Mouse (Mus musculus): ENCODE measurements at regions not wholly inside any gene's neighbourhood (a gene's known extent, or its start where the extent isn't known, plus 50 kb on each side); places are given as distances from the start of the nearest gene placed in this dataset.
"Not testable (repeated sequence)": the region's sequence is repeated elsewhere in the genome, so short reads cannot be mapped to it uniquely, and the experiment has no call there.

- peaks cover 3% of the 10 kb centered on the region; the same call in 1 of the 2 replicates for H3K4me1 ChIP-seq (ENCODE audit: control insufficient read depth, insufficient read depth, low read length)
- H3K4me3 ChIP-seq (ENCODE audit: control insufficient read depth, low read depth, low read length): no peak overlapping the region
- TF ChIP-seq CTCF (IDR thresholded peaks at IDR 0.05; ENCODE audit: control insufficient read depth, insufficient read depth, insufficient replicate concordance, low read depth, low read length): no peak
- no peak overlapping the region for H3K27ac ChIP-seq (ENCODE audit: control insufficient read depth, insufficient read depth, low read depth, low read length)
- H3K36me3 ChIP-seq (ENCODE audit: control insufficient read depth, insufficient read depth, low read length): no peaks in the 10 kb centered on the region
- H3K27me3 ChIP-seq (ENCODE audit: control insufficient read depth, insufficient read depth, low read length): no peaks in the 10 kb centered on the region
Observed at GRCm38 (mm10) chr13:52283456-52283855, 247.6 kb downstream of the Diras2 start.

DNA sequence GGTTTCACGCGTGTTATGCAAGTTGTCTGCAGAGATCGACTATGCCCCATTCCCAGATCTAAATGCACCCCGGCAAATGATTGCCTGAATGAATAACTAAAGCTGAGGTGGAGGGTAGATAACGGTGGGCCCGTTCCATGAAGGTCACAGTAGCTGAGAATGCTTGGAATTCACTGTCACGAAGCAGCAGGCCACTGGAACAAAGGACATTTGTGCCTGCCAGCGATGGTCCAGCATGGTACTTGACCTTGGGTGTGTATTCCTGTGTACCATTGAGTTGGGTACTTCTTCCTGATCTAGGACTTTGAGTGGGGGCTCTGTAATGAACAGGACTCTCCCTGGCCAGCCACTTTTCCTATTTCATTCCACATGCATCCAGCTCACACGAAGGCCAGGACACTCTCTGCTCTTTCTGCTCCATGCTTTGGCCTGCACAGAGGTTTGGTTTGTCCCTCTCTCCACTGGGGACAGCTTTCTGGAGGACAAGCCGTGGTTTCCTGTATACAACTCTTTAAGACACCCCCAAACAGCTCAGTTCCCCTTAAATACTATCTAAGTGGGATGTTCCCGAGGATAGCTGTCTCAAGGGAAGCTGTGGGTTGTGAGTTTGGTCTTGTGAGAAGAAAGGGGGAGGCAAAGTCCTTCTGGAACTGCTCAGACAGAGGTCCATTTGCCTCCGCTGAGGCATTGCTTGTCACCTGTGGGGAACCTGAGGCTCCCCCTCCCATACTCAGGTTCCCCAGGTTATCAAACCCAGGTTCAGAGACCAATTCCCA, 246.9 kb downstream of the Diras2 start:
- no peak overlapping the region for H3K4me3 ChIP-seq (ENCODE audit: control insufficient read depth, low read depth, low read length)
- no peak overlapping the region for H3K27ac ChIP-seq (ENCODE audit: control insufficient read depth, insufficient read depth, low read depth, low read length)
- H3K4me1 ChIP-seq (ENCODE audit: control insufficient read depth, insufficient read depth, low read length): peaks cover 3% of the 10 kb centered on the region; the same call in 1 of the 2 replicates
- no peaks in the 10 kb centered on the region for H3K36me3 ChIP-seq (ENCODE audit: control insufficient read depth, insufficient read depth, low read length)
- no peaks in the 10 kb centered on the region for H3K27me3 ChIP-seq (ENCODE audit: control insufficient read depth, insufficient read depth, low read length)
- no peak for TF ChIP-seq POLR2A (IDR thresholded peaks at IDR 0.05; ENCODE audit: control insufficient read depth, low read depth, low read length)
- TF ChIP-seq CTCF (IDR thresholded peaks at IDR 0.05; ENCODE audit: control insufficient read depth, insufficient read depth, insufficient replicate concordance, low read depth, low read length): no peak

DNA sequence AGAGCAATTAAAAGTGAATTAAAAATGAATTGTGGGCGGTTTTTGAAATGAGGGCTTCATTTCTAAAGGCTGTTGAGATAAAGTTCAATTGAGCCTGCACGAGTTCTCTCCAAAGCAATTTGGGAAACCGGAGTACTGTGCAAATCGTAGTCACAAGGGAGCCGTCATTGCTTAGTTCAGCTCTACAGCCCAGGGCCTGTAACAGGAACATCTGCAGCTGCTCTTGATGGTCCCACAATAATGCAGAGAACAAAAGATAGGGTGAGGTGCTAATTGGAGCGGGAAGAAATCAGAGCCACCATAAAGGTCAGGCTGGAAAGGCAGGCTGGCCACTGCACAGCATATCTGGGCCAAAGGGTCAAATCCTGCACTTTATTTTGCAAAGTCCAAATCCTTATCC, 242.7 kb downstream of the Diras2 start:
- Histone ChIP-seq H3K36me3 (ENCODE audit: control insufficient read depth, insufficient read depth, low read length) (no peaks in the 10 kb centered on the region), H3K4me3 (ENCODE audit: control insufficient read depth, low read depth, low read length) (no peak overlapping the region), H3K4me1 (ENCODE audit: control insufficient read depth, insufficient read depth, low read length) (peaks cover 2% of the 10 kb centered on the region; the same call in 1 of the 2 replicates), H3K27ac (ENCODE audit: control insufficient read depth, insufficient read depth, low read depth, low read length) (no peak overlapping the region), H3K27me3 (ENCODE audit: control insufficient read depth, insufficient read depth, low read length) (no peaks in the 10 kb centered on the region)
- no peak for TF ChIP-seq CTCF (IDR thresholded peaks at IDR 0.05; ENCODE audit: control insufficient read depth, insufficient read depth, insufficient replicate concordance, low read depth, low read length)
- TF ChIP-seq POLR2A (IDR thresholded peaks at IDR 0.05; ENCODE audit: control insufficient read depth, low read depth, low read length): no peak

GRCm38 (mm10) chr13:52295847-52296246, 235.2 kb downstream of the Diras2 start:
- no peak overlapping the region for H3K4me3 ChIP-seq (ENCODE audit: control insufficient read depth, low read depth, low read length)
- no peaks in the 10 kb centered on the region for H3K27me3 ChIP-seq (ENCODE audit: control insufficient read depth, insufficient read depth, low read length)
- no peaks in the 10 kb centered on the region for H3K4me1 ChIP-seq (ENCODE audit: control insufficient read depth, insufficient read depth, low read length)
- TF ChIP-seq POLR2A (IDR thresholded peaks at IDR 0.05; ENCODE audit: control insufficient read depth, low read depth, low read length) (no peak), CTCF (IDR thresholded peaks at IDR 0.05; ENCODE audit: control insufficient read depth, insufficient read depth, insufficient replicate concordance, low read depth, low read length) (no peak)
- no peaks in the 10 kb centered on the region for H3K36me3 ChIP-seq (ENCODE audit: control insufficient read depth, insufficient read depth, low read length)
- no peak overlapping the region for H3K27ac ChIP-seq (ENCODE audit: control insufficient read depth, insufficient read depth, low read depth, low read length)

- Histone ChIP-seq H3K36me3 (ENCODE audit: control insufficient read depth, insufficient read depth, low read length) (no peaks in the 10 kb centered on the region), H3K27me3 (ENCODE audit: control insufficient read depth, insufficient read depth, low read length) (no peaks in the 10 kb centered on the region), H3K27ac (ENCODE audit: control insufficient read depth, insufficient read depth, low read depth, low read length) (no peak overlapping the region), H3K4me3 (ENCODE audit: control insufficient read depth, low read depth, low read length) (no peak overlapping the region), H3K4me1 (ENCODE audit: control insufficient read depth, insufficient read depth, low read length) (no peaks in the 10 kb centered on the region)
- TF ChIP-seq POLR2A (IDR thresholded peaks at IDR 0.05; ENCODE audit: control insufficient read depth, low read depth, low read length) (no peak), CTCF (IDR thresholded peaks at IDR 0.05; ENCODE audit: control insufficient read depth, insufficient read depth, insufficient replicate concordance, low read depth, low read length) (no peak)
Observed at GRCm38 (mm10) chr13:52296541-52297276, 234.4 kb downstream of the Diras2 start.

DNA sequence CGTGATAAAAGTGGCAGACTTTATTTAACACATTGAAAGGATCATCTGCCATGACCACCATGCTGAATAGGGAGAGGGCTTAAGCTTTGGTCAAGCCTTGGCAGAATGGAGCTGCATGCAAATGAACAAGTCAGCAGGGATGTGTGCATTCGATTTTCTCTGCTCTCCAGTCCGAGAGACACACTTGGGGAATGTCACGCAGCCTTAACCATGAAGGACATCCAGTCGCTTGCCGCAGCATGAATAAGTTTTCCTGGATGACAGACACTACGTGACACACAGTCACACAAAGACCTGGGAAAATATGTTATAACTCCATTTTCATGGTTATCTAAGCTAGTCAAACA, 233.8 kb downstream of the Diras2 start:
- no peaks in the 10 kb centered on the region for H3K27me3 ChIP-seq (ENCODE audit: control insufficient read depth, insufficient read depth, low read length)
- no peaks in the 10 kb centered on the region for H3K4me1 ChIP-seq (ENCODE audit: control insufficient read depth, insufficient read depth, low read length)
- no peaks in the 10 kb centered on the region for H3K36me3 ChIP-seq (ENCODE audit: control insufficient read depth, insufficient read depth, low read length)
- TF ChIP-seq CTCF (IDR thresholded peaks at IDR 0.05; ENCODE audit: control insufficient read depth, insufficient read depth, insufficient replicate concordance, low read depth, low read length): no peak
- no peak for TF ChIP-seq POLR2A (IDR thresholded peaks at IDR 0.05; ENCODE audit: control insufficient read depth, low read depth, low read length)
- no peak overlapping the region for H3K27ac ChIP-seq (ENCODE audit: control insufficient read depth, insufficient read depth, low read depth, low read length)
- no peak overlapping the region for H3K4me3 ChIP-seq (ENCODE audit: control insufficient read depth, low read depth, low read length)

DNA sequence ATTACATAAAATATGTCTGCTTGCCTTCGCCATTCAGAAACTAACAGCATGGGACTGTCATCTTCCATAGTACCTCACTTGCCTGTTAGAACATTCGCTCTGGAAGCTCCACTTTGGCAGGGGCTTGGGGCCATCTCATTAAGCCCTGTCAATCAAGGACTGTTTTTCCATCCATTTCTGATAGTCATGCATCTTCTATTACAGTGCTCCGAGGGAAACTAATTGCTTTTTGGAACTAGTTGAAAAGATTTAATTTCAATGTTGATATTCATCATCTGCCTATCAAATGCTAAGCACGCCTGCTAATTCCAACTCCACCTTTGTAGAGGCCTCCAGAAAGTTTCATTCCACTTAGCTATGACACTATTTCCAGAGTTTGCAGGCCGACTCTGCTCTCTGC, 232.7 kb downstream of the Diras2 start:
- no peaks in the 10 kb centered on the region for H3K4me1 ChIP-seq (ENCODE audit: control insufficient read depth, insufficient read depth, low read length)
- H3K27me3 ChIP-seq (ENCODE audit: control insufficient read depth, insufficient read depth, low read length): no peaks in the 10 kb centered on the region
- no peak for TF ChIP-seq CTCF (IDR thresholded peaks at IDR 0.05; ENCODE audit: control insufficient read depth, insufficient read depth, insufficient replicate concordance, low read depth, low read length)
- no peak for TF ChIP-seq POLR2A (IDR thresholded peaks at IDR 0.05; ENCODE audit: control insufficient read depth, low read depth, low read length)
- H3K27ac ChIP-seq (ENCODE audit: control insufficient read depth, insufficient read depth, low read depth, low read length): no peak overlapping the region
- H3K4me3 ChIP-seq (ENCODE audit: control insufficient read depth, low read depth, low read length): no peak overlapping the region
- H3K36me3 ChIP-seq (ENCODE audit: control insufficient read depth, insufficient read depth, low read length): no peaks in the 10 kb centered on the region

DNA sequence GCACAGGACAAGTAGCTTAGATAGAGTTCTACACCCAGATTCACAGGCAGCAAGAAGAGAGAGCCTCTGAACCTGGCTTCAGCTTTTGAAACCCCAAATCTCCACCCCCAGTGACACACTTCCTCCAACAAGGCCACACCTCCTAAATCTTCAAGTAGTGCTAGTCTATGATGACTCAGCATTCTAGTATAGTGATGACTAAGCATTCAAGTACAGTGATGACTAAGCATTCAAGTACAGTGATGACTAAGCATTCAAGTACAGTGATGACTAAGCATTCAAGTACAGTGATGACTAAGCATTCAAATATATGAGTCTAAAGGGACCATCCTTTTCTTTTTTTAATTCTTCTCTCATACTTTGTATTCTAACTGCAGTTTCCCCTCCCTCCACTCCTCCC, 225.8 kb downstream of the Diras2 start:
- not testable (repeated sequence) for H3K27me3 ChIP-seq (ENCODE audit: control insufficient read depth, insufficient read depth, low read length); H3K36me3 ChIP-seq (ENCODE audit: control insufficient read depth, insufficient read depth, low read length); H3K4me3 ChIP-seq (ENCODE audit: control insufficient read depth, low read depth, low read length); H3K4me1 ChIP-seq (ENCODE audit: control insufficient read depth, insufficient read depth, low read length); H3K27ac ChIP-seq (ENCODE audit: control insufficient read depth, insufficient read depth, low read depth, low read length)
